Mouse (Mus musculus): ENCODE results near the gene Cyp2c23. TPM values are rescaled to one million over a fixed set of nuclear protein-coding genes. Genes with fewer than 3 reads are reported as not detected.

Gene Cyp2c23
- polyA plus RNA-seq, 1 experiment, result not detected

DNA sequence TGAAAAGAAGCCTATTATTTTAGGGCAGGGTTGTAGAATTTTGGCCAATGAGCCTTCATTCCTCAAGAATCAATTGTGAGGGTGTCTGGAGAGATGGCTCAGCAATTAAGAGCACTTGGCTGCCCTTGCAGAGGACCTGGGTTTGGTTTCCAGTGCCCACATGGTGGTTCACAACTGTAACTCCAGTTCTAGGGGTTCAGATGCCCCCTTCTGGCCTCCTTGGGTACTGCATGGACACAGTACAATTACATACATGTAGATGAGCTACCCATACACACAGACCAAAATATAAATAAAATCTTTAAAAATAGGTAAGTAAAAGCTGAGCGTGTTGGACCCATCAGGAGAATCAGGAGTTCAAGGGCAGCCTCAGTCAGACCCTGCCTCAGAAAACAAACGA, 67.8 kb downstream of the Cyp2c23 start:
- peaks cover 4% of the 10 kb centered on the region; the same call in 1 of the 2 replicates for H3K4me1 ChIP-seq (ENCODE audit: control insufficient read depth, insufficient read depth, insufficient read length)
- DNase-seq (ENCODE audit: low read depth in 1 of 2, low spot score in 2 of 2), result no peak
- 90% methylated on average over 2 of the region's 2 CpGs for WGBS
- TF ChIP-seq CTCF (IDR thresholded peaks at IDR 0.05; ENCODE audit: extremely low read depth, insufficient read depth, insufficient read length, insufficient replicate concordance) (0 out of 2 replicates have a peak, but pooled peaks have one; percentile 11), POLR2A (IDR thresholded peaks at IDR 0.05; ENCODE audit: low read depth, low read length) (no peak)
- H3K36me3 ChIP-seq (ENCODE audit: control insufficient read depth, insufficient read depth, low read length), result no peaks in the 10 kb centered on the region
- H3K27ac ChIP-seq (ENCODE audit: insufficient read depth, low read length), result no peak overlapping the region
- no peaks in the 10 kb centered on the region for H3K27me3 ChIP-seq (ENCODE audit: control insufficient read depth, insufficient read depth, low read length)
- H3K4me3 ChIP-seq (ENCODE audit: extremely low read depth, insufficient read depth, insufficient read length), result no peak overlapping the region

DNA sequence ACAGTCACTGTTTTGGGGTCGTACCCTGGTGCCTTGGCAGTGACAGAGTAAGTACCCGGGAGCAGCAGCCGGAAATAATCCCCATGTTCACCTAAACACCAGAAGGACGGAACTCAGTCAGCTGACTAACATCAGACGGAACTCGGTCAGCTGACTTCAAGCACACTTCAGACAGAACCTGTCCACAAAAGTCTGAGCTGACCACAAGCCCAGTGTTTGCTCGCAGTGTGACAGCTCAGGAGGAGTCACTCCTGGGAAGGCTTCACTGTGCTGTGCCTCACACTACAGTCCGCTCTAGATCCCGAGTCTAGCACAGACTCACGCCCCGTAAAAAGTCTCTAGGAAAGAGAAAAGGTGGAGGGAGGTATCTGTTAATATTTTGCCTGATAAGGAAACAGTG, 69.0 kb downstream of the Cyp2c23 start:
- WGBS, result 88% methylated on average over 11 of the region's 11 CpGs
- H3K4me1 ChIP-seq (ENCODE audit: control insufficient read depth, insufficient read depth, insufficient read length), result peaks cover under 1% of the 10 kb centered on the region; the same call in 1 of the 2 replicates
- DNase-seq (ENCODE audit: low read depth in 1 of 2, low spot score in 2 of 2), result no peak
- H3K4me3 ChIP-seq (ENCODE audit: extremely low read depth, insufficient read depth, insufficient read length), result no peak overlapping the region
- H3K27me3 ChIP-seq (ENCODE audit: control insufficient read depth, insufficient read depth, low read length), result no peaks in the 10 kb centered on the region
- TF ChIP-seq POLR2A (IDR thresholded peaks at IDR 0.05; ENCODE audit: low read depth, low read length), result no peak
- TF ChIP-seq CTCF (IDR thresholded peaks at IDR 0.05; ENCODE audit: extremely low read depth, insufficient read depth, insufficient read length, insufficient replicate concordance), result no peak
- H3K27ac ChIP-seq (ENCODE audit: insufficient read depth, low read length), result no peak overlapping the region
- H3K36me3 ChIP-seq (ENCODE audit: control insufficient read depth, insufficient read depth, low read length), result no peaks in the 10 kb centered on the region

GRCm38 (mm10) chr19:43959162-43959561, 69.8 kb downstream of the Cyp2c23 start:
- 29% methylated on average over 2 of the region's 2 CpGs for WGBS
- DNase-seq (ENCODE audit: low read depth in 1 of 2, low spot score in 2 of 2), result peak; percentile 12 to 51

GRCm38 (mm10) chr19:43957881-43958280, 71.1 kb downstream of the Cyp2c23 start:
- no peaks in the 10 kb centered on the region for H3K27me3 ChIP-seq (ENCODE audit: control insufficient read depth, insufficient read depth, low read length)
- DNase-seq (ENCODE audit: low read depth in 1 of 2, low spot score in 2 of 2), result no peak
- WGBS, result 90% methylated on average over 4 of the region's 4 CpGs
- TF ChIP-seq CTCF (IDR thresholded peaks at IDR 0.05; ENCODE audit: extremely low read depth, insufficient read depth, insufficient read length, insufficient replicate concordance) (no peak), POLR2A (IDR thresholded peaks at IDR 0.05; ENCODE audit: low read depth, low read length) (no peak)
- H3K27ac ChIP-seq (ENCODE audit: insufficient read depth, low read length), result no peak overlapping the region
- no peaks in the 10 kb centered on the region for H3K4me1 ChIP-seq (ENCODE audit: control insufficient read depth, insufficient read depth, insufficient read length)
- H3K4me3 ChIP-seq (ENCODE audit: extremely low read depth, insufficient read depth, insufficient read length), result no peak overlapping the region
- H3K36me3 ChIP-seq (ENCODE audit: control insufficient read depth, insufficient read depth, low read length), result no peaks in the 10 kb centered on the region

More at GRCm38 (mm10) chr19:43959162-43959561, 69.8 kb downstream of the Cyp2c23 start:
- H3K27ac ChIP-seq (ENCODE audit: insufficient read depth, low read length), result no peak overlapping the region
- H3K36me3 ChIP-seq (ENCODE audit: control insufficient read depth, insufficient read depth, low read length), result no peaks in the 10 kb centered on the region
- H3K4me3 ChIP-seq (ENCODE audit: extremely low read depth, insufficient read depth, insufficient read length), result no peak overlapping the region
- no peaks in the 10 kb centered on the region for H3K4me1 ChIP-seq (ENCODE audit: control insufficient read depth, insufficient read depth, insufficient read length)
- H3K27me3 ChIP-seq (ENCODE audit: control insufficient read depth, insufficient read depth, low read length), result no peaks in the 10 kb centered on the region
- TF ChIP-seq CTCF (IDR thresholded peaks at IDR 0.05; ENCODE audit: extremely low read depth, insufficient read depth, insufficient read length, insufficient replicate concordance), result peak; percentile 77; the same call in 1 of the 2 replicates
- no peak for TF ChIP-seq POLR2A (IDR thresholded peaks at IDR 0.05; ENCODE audit: low read depth, low read length)

DNA sequence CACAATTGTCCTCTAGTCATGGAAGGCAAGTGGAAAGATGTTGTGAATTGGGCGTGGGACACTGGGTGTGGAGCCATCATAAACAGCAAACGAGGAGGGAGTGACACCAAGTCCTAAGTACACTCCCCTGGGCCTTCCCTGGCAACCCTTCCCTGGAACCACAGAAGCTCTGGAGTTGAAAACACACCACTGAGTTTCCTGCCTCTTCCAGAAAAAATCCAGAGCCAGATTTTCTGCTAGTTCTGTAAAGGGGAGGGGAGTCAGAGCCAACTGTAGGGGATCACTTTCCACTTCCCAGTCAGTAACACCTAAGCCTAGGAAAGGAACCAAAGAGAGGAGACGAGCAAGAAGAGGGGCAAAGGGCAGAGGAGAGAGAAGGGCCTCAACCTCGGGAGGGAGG, 71.6 kb downstream of the Cyp2c23 start:
- Histone ChIP-seq H3K4me3 (ENCODE audit: extremely low read depth, insufficient read depth, insufficient read length) (no peak overlapping the region), H3K4me1 (ENCODE audit: control insufficient read depth, insufficient read depth, insufficient read length) (no peaks in the 10 kb centered on the region), H3K36me3 (ENCODE audit: control insufficient read depth, insufficient read depth, low read length) (no peaks in the 10 kb centered on the region), H3K27me3 (ENCODE audit: control insufficient read depth, insufficient read depth, low read length) (no peaks in the 10 kb centered on the region), H3K27ac (ENCODE audit: insufficient read depth, low read length) (no peak overlapping the region)
- TF ChIP-seq POLR2A (IDR thresholded peaks at IDR 0.05; ENCODE audit: low read depth, low read length) (no peak), CTCF (IDR thresholded peaks at IDR 0.05; ENCODE audit: extremely low read depth, insufficient read depth, insufficient read length, insufficient replicate concordance) (no peak)
- DNase-seq (ENCODE audit: low read depth in 1 of 2, low spot score in 2 of 2), result no peak
- 75% methylated on average over 4 of the region's 4 CpGs for WGBS

DNA sequence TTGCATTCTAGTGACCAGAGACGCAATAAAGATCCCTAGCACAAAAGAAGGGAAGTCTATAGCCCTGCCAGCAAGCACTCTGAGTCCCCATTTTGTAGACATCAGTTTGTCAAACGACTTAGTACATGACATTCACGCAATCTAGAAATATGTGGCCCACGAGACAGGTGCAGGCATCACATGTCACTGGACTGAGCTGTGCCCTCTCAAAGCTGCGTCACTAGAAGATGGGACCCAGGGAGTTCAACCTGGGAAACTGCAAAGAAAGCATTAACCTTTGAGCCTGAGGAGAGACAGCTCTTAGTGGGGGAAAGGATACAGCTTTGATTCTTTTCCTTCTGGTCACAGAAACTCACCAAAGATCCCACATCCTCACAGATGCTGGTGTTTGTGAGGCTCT, 73.7 kb downstream of the Cyp2c23 start:
- DNase-seq (ENCODE audit: low read depth in 1 of 2, low spot score in 2 of 2), result no peak
- Histone ChIP-seq H3K4me3 (ENCODE audit: extremely low read depth, insufficient read depth, insufficient read length) (no peak overlapping the region), H3K4me1 (ENCODE audit: control insufficient read depth, insufficient read depth, insufficient read length) (no peaks in the 10 kb centered on the region), H3K36me3 (ENCODE audit: control insufficient read depth, insufficient read depth, low read length) (no peaks in the 10 kb centered on the region), H3K27ac (ENCODE audit: insufficient read depth, low read length) (no peak overlapping the region), H3K27me3 (ENCODE audit: control insufficient read depth, insufficient read depth, low read length) (no peaks in the 10 kb centered on the region)
- 53% methylated on average over 5 of the region's 5 CpGs for WGBS
- no peak for TF ChIP-seq CTCF (IDR thresholded peaks at IDR 0.05; ENCODE audit: extremely low read depth, insufficient read depth, insufficient read length, insufficient replicate concordance)
- TF ChIP-seq POLR2A (IDR thresholded peaks at IDR 0.05; ENCODE audit: low read depth, low read length), result no peak

Other genes starting within 250 kb of the Cyp2c23 start
- 0.14 and 0.21 TPM in 2 replicates for gene Abcc2, start 247.0 kb downstream of the Cyp2c23 start, polyA plus RNA-seq (2012; rRNA removed)
- 8.9 and 9.9 TPM in 2 replicates for gene Dnmbp, start 89.0 kb downstream of the Cyp2c23 start, polyA plus RNA-seq (2012; rRNA removed)
- gene Cpn1, start 42.7 kb downstream of the Cyp2c23 start, polyA plus RNA-seq (2012; rRNA removed), result 1.4 and 1.7 TPM in 2 replicates
- 4.5 and 5.0 TPM in 2 replicates for gene Erlin1, start 40.6 kb upstream of the Cyp2c23 start, polyA plus RNA-seq (2012; rRNA removed)
- 11.4 and 11.8 TPM in 2 replicates for gene Chuk, start 78.3 kb upstream of the Cyp2c23 start, polyA plus RNA-seq (2012; rRNA removed)
- gene Cwf19l1, start 106.7 kb upstream of the Cyp2c23 start, polyA plus RNA-seq (2012; rRNA removed), result 2.8 and 5.5 TPM in 2 replicates
- 28.2 and 38.1 TPM in 2 replicates for gene Bloc1s2, start 117.2 kb upstream of the Cyp2c23 start, polyA plus RNA-seq (2012; rRNA removed)
- gene Pkd2l1, start 163.2 kb upstream of the Cyp2c23 start, polyA plus RNA-seq (2012; rRNA removed), result not detected in 2 replicates
- gene Scd3, start 174.1 kb upstream of the Cyp2c23 start, polyA plus RNA-seq (2012; rRNA removed), result not detected in 2 replicates